19 mouse cellular contexts compared by ENCODE assay signal in the genomic region with DNA sequence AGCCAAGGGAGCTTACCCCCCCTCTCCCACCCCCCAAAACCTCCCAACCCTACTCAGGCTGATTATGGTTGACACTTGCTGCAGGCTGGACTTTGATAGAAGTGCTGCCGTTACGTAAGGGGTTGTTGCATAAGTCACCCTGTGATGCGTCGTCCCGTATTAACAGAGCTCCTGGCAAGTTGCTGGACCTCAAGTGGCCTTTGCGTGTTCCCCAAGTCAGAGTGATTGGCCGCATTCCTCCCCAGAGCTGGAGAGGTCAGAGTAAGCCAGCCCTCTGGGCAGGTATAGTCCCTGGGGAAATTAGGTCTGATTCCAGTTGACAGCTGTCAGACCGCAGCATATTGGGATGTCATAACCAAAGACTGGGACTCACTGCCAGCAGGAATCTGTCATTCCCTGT. TPM values are rescaled to one million over a fixed set of nuclear protein-coding genes. Genes with fewer than 3 reads are reported as not detected.
A peak's percentile ranks its signal among the peaks of the same experiment; 100 is the strongest.
DNase-seq lines count a peak whose midpoint lies in the region; ATAC-seq and TF ChIP-seq lines count a peak whose summit lies in the region.
"Had no signal": no experiment of that assay in that cellular context is flagged by ENCODE, and none has a peak within 500 bp of the region (broad histone marks: within the 10 kb centered on the region; RNA-seq: fewer than 3 reads in every experiment).

No protein-coding gene starts in this region.

- peak; percentile 87 for TF ChIP-seq EP300 in heart, adult 2 months (IDR thresholded peaks at IDR 0.05; ENCODE audit: insufficient read depth, low read depth, low read length)

- 66% methylated on average over 8 of the region's 8 CpGs for WGBS in heart, adult 2 months
- 79% methylated on average over 8 of the region's 8 CpGs for WGBS in heart, embryonic 12.5 days
- 92% methylated on average over 8 of the region's 8 CpGs for WGBS in midbrain, embryonic 10.5 days
- 67% methylated on average over 8 of the region's 8 CpGs for WGBS in midbrain, postnatal 0 days
- 67% methylated on average over 8 of the region's 8 CpGs for WGBS in liver, embryonic 16.5 days (ENCODE audit: insufficient replicate concordance)
- WGBS in forebrain, embryonic 10.5 days = 90% methylated on average over 8 of the region's 8 CpGs
- 62% methylated on average over 8 of the region's 8 CpGs for WGBS in intestine, postnatal 0 days

- H3K4me3 ChIP-seq in heart, adult 2 months = no peak overlapping the region
- no peak overlapping the region for H3K4me3 ChIP-seq in heart, embryonic 12.5 days
- no peak overlapping the region for H3K4me3 ChIP-seq in midbrain, embryonic 10.5 days
- no peak overlapping the region for H3K4me3 ChIP-seq in midbrain, postnatal 0 days (ENCODE audit: low read depth, low read length)
- no peak overlapping the region for H3K4me3 ChIP-seq in liver, embryonic 16.5 days (ENCODE audit: low read depth, low read length)
- H3K4me3 ChIP-seq in forebrain, embryonic 10.5 days = no peak overlapping the region
- H3K4me3 ChIP-seq in intestine, postnatal 0 days (ENCODE audit: low read depth, low read length) = no peak overlapping the region
- H3K4me3 ChIP-seq: left cerebral cortex, adult 2 months; limb, embryonic 13.5 days had no signal

- no peaks in the 10 kb centered on the region for H3K79me2 ChIP-seq in heart, adult 2 months (replicated peaks; ENCODE audit: control insufficient read depth, insufficient read depth, low read length)

- intact Hi-C loops in heart, adult 2 months (cut with DNase I) = no loop called here

- 0 out of 2 replicates have a peak, but pooled peaks cover 8% of the 10 kb centered on the region for H3K9me3 ChIP-seq in heart, embryonic 12.5 days (replicated peaks)
- peaks cover 10% of the 10 kb centered on the region for H3K9me3 ChIP-seq in midbrain, embryonic 10.5 days (replicated peaks)
- no peaks in the 10 kb centered on the region for H3K9me3 ChIP-seq in midbrain, postnatal 0 days (ENCODE audit: low read length)
- H3K9me3 ChIP-seq in liver, embryonic 16.5 days (replicated peaks; ENCODE audit: control insufficient read depth, low read length) = no peaks in the 10 kb centered on the region
- H3K9me3 ChIP-seq in forebrain, embryonic 10.5 days = peaks cover 7% of the 10 kb centered on the region
- no peaks in the 10 kb centered on the region for H3K9me3 ChIP-seq in intestine, postnatal 0 days (ENCODE audit: control insufficient read depth)
- H3K9me3 ChIP-seq: limb, embryonic 13.5 days had no signal

- H3K4me2 ChIP-seq in heart, embryonic 12.5 days = no peak overlapping the region
- H3K4me2 ChIP-seq in midbrain, postnatal 0 days (ENCODE audit: low read depth, low read length, poor library complexity, severe bottlenecking) = no peak overlapping the region
- H3K4me2 ChIP-seq in liver, embryonic 16.5 days (ENCODE audit: low read depth, low read length) = no peak overlapping the region
- H3K4me2 ChIP-seq in intestine, postnatal 0 days (replicated peaks; ENCODE audit: low read depth) = no peak overlapping the region
- H3K4me2 ChIP-seq: limb, embryonic 13.5 days; midbrain, embryonic 11.5 days had no signal

- H3K27me3 ChIP-seq in heart, adult 2 months (ENCODE audit: control insufficient read depth, insufficient read depth, low read length) = no peaks in the 10 kb centered on the region
- H3K27me3 ChIP-seq in heart, embryonic 12.5 days (replicated peaks) = peaks cover 46% of the 10 kb centered on the region
- peaks cover 50% of the 10 kb centered on the region for H3K27me3 ChIP-seq in midbrain, embryonic 10.5 days (ENCODE audit: low read depth, poor library complexity, severe bottlenecking)
- H3K27me3 ChIP-seq in midbrain, postnatal 0 days (ENCODE audit: insufficient read depth, low read length) = peaks cover 4% of the 10 kb centered on the region; the same call in 1 of the 2 replicates
- peaks cover 2% of the 10 kb centered on the region; the same call in 1 of the 2 replicates for H3K27me3 ChIP-seq in liver, embryonic 16.5 days (ENCODE audit: control insufficient read depth, insufficient read depth, low read depth, low read length)
- H3K27me3 ChIP-seq in forebrain, embryonic 10.5 days (ENCODE audit: poor library complexity, severe bottlenecking) = peaks cover 57% of the 10 kb centered on the region
- peaks cover 4% of the 10 kb centered on the region; the same call in 1 of the 2 replicates for H3K27me3 ChIP-seq in intestine, postnatal 0 days (replicated peaks; ENCODE audit: control insufficient read depth, insufficient read depth, low read length)

- TF ChIP-seq CTCF in heart, adult 2 months (IDR thresholded peaks at IDR 0.05) = no peak
- no peak for TF ChIP-seq CTCF in midbrain, postnatal 0 days (IDR thresholded peaks at IDR 0.05)
- no peak for TF ChIP-seq CTCF in intestine, postnatal 0 days (IDR thresholded peaks at IDR 0.05; ENCODE audit: low read depth)

- peak; percentile 47 to 73 for DNase-seq in heart, adult 2 months
- no peak for DNase-seq in midbrain, embryonic 10.5 days (ENCODE audit: low spot score)
- no peak for DNase-seq in midbrain, postnatal 0 days (ENCODE audit: low spot score)
- no peak for DNase-seq in forebrain, embryonic 10.5 days (ENCODE audit: extremely low spot score, low spot score)
- DNase-seq: cerebellum, adult 8-10 months; forebrain, postnatal 0 days; gastrocnemius, postnatal 25 days; thymus, postnatal 14 days had no signal

- TF ChIP-seq POLR2A in heart, adult 2 months (IDR thresholded peaks at IDR 0.05; ENCODE audit: insufficient read depth, low read depth, low read length) = no peak

- H3K36me3 ChIP-seq in heart, adult 2 months (ENCODE audit: control insufficient read depth, insufficient read depth, low read length) = no peaks in the 10 kb centered on the region
- H3K36me3 ChIP-seq in heart, embryonic 12.5 days = no peaks in the 10 kb centered on the region
- H3K36me3 ChIP-seq in midbrain, embryonic 10.5 days = peaks cover 17% of the 10 kb centered on the region
- H3K36me3 ChIP-seq in midbrain, postnatal 0 days (ENCODE audit: insufficient read depth, low read length) = no peaks in the 10 kb centered on the region
- H3K36me3 ChIP-seq in liver, embryonic 16.5 days (ENCODE audit: control insufficient read depth, insufficient read depth) = no peaks in the 10 kb centered on the region
- peaks cover 5% of the 10 kb centered on the region; the same call in 1 of the 2 replicates for H3K36me3 ChIP-seq in forebrain, embryonic 10.5 days (replicated peaks)
- H3K36me3 ChIP-seq in intestine, postnatal 0 days (ENCODE audit: control insufficient read depth, insufficient read depth) = no peaks in the 10 kb centered on the region
- H3K36me3 ChIP-seq: G1E; limb, embryonic 13.5 days had no signal

- 0 out of 2 replicates have a peak, but pooled peaks cover 2% of the 10 kb centered on the region for H3K4me1 ChIP-seq in heart, adult 2 months (ENCODE audit: control insufficient read depth, insufficient read depth, low read length)
- H3K4me1 ChIP-seq in heart, embryonic 12.5 days (replicated peaks) = peaks cover 19% of the 10 kb centered on the region
- H3K4me1 ChIP-seq in midbrain, embryonic 10.5 days = peaks cover 63% of the 10 kb centered on the region
- H3K4me1 ChIP-seq in midbrain, postnatal 0 days (ENCODE audit: insufficient read depth, low read length) = peaks cover 11% of the 10 kb centered on the region; the same call in 1 of the 2 replicates
- H3K4me1 ChIP-seq in liver, embryonic 16.5 days (ENCODE audit: control insufficient read depth, low read depth, low read length) = no peaks in the 10 kb centered on the region; the same call in 1 of the 2 replicates
- peaks cover 61% of the 10 kb centered on the region for H3K4me1 ChIP-seq in forebrain, embryonic 10.5 days
- no peaks in the 10 kb centered on the region for H3K4me1 ChIP-seq in intestine, postnatal 0 days (replicated peaks; ENCODE audit: control insufficient read depth, insufficient read depth, low read length)

- no peak overlapping the region for H3K9ac ChIP-seq in heart, adult 2 months (ENCODE audit: low read depth, low read length)
- H3K9ac ChIP-seq in heart, embryonic 12.5 days = no peak overlapping the region
- no peak overlapping the region for H3K9ac ChIP-seq in midbrain, postnatal 0 days (replicated peaks; ENCODE audit: low read length, poor library complexity, severe bottlenecking)
- H3K9ac ChIP-seq in liver, embryonic 16.5 days (ENCODE audit: low read depth, low read length) = no peak overlapping the region
- H3K9ac ChIP-seq in intestine, postnatal 0 days (ENCODE audit: low read depth, low read length) = no peak overlapping the region
- H3K9ac ChIP-seq: forebrain, postnatal 0 days; limb, embryonic 13.5 days had no signal

- ATAC-seq in heart, embryonic 12.5 days (ENCODE audit: insufficient number of reproducible peaks, low FRiP score) = no peak
- ATAC-seq in midbrain, postnatal 0 days (ENCODE audit: low FRiP score) = no peak
- ATAC-seq in liver, embryonic 16.5 days (ENCODE audit: low read depth) = peak; percentile 65
- 0 out of 2 replicates have a peak, but pooled peaks have one; percentile 45 for ATAC-seq in megakaryocyte progenitor cell, adult 5-6 weeks (replicated peaks; ENCODE audit: poor library complexity)
- no peak for ATAC-seq in intestine, postnatal 0 days
- ATAC-seq: forebrain, postnatal 0 days had no signal

- H3K27ac ChIP-seq in heart, adult 2 months = no peak overlapping the region
- H3K27ac ChIP-seq in heart, embryonic 12.5 days (ENCODE audit: poor library complexity, severe bottlenecking) = no peak overlapping the region
- H3K27ac ChIP-seq in midbrain, embryonic 10.5 days (replicated peaks) = peak overlapping the region; percentile 93
- H3K27ac ChIP-seq in midbrain, postnatal 0 days (ENCODE audit: low read depth, low read length) = no peak overlapping the region
- H3K27ac ChIP-seq in liver, embryonic 16.5 days (ENCODE audit: low read length) = no peak overlapping the region
- H3K27ac ChIP-seq in forebrain, embryonic 10.5 days = no peak overlapping the region
- H3K27ac ChIP-seq in intestine, postnatal 0 days (ENCODE audit: low read depth, low read length) = no peak overlapping the region
- H3K27ac ChIP-seq: kidney, postnatal 0 days; left cerebral cortex, adult 2 months; limb, embryonic 13.5 days had no signal

RNA-seq across cellular contexts. Expression of gene Fam181a, which starts 1.1 kb away (rescaled TPM):
- not detected for total RNA-seq in heart, adult 2 months (2021)
- not detected in 2 replicates for polyA plus RNA-seq in heart, adult 2 months (2012; rRNA removed)
- 0.20 TPM in 1 of 2 replicates, not detected in the other for polyA plus RNA-seq in heart, embryonic 12.5 days (2016; fragmentation: Nextera tagmentation; extraction: Ambion mirVana)
- polyA plus RNA-seq in midbrain, embryonic 10.5 days (2016; fragmentation: Nextera tagmentation; extraction: Ambion mirVana) = 52.7 and 54.9 TPM in 2 replicates
- total RNA-seq in midbrain, postnatal 0 days (2014; rRNA removed) = 11.2 and 14.9 TPM in 2 replicates
- 8.9 and 11.2 TPM in 2 replicates for polyA plus RNA-seq in midbrain, postnatal 0 days (2015; fragmentation: Nextera tagmentation; extraction: Ambion mirVana)
- not detected in 2 replicates for polyA plus RNA-seq in liver, embryonic 16.5 days (2015; fragmentation: Nextera tagmentation; extraction: Ambion mirVana)
- total RNA-seq in megakaryocyte progenitor cell, adult 5-6 weeks (2015) = not detected in 2 replicates
- total RNA-seq in megakaryocyte progenitor cell, adult 5-6 weeks (2017) = not detected in 2 replicates
- polyA plus RNA-seq in forebrain, embryonic 10.5 days (2016; fragmentation: Nextera tagmentation; extraction: Ambion mirVana) = 24.0 and 27.7 TPM in 2 replicates
- not detected in 2 replicates for polyA plus RNA-seq in intestine, postnatal 0 days (2015; fragmentation: Nextera tagmentation; extraction: Ambion mirVana)
- total RNA-seq: gastrocnemius, postnatal 25 days; hematopoietic stem cell, adult 5-6 weeks had no signal
- polyA plus RNA-seq: C2C12; G1E; kidney, postnatal 0 days had no signal

RNA-seq across cellular contexts. Expression of gene Asb2, which starts 43.9 kb away (rescaled TPM):
- total RNA-seq in heart, adult 2 months (2021) = 100 to 1,000 TPM; 419 to 533 TPM
- 505 and 541 TPM in 2 replicates for polyA plus RNA-seq in heart, adult 2 months (2012; rRNA removed)
- polyA plus RNA-seq in heart, embryonic 12.5 days (2016; fragmentation: Nextera tagmentation; extraction: Ambion mirVana) = 218 TPM in 2 replicates
- 0.53 and 0.83 TPM in 2 replicates for polyA plus RNA-seq in midbrain, embryonic 10.5 days (2016; fragmentation: Nextera tagmentation; extraction: Ambion mirVana)
- 0.93 and 4.4 TPM in 2 replicates for total RNA-seq in midbrain, postnatal 0 days (2014; rRNA removed)
- polyA plus RNA-seq in midbrain, postnatal 0 days (2015; fragmentation: Nextera tagmentation; extraction: Ambion mirVana) = 1.5 and 1.9 TPM in 2 replicates
- polyA plus RNA-seq in liver, embryonic 16.5 days (2015; fragmentation: Nextera tagmentation; extraction: Ambion mirVana) = 3.8 and 4.5 TPM in 2 replicates
- total RNA-seq in megakaryocyte progenitor cell, adult 5-6 weeks (2015) = 0.10 TPM in 1 of 2 replicates, not detected in the other
- total RNA-seq in megakaryocyte progenitor cell, adult 5-6 weeks (2017) = not detected in 2 replicates
- 0.43 and 0.57 TPM in 2 replicates for polyA plus RNA-seq in forebrain, embryonic 10.5 days (2016; fragmentation: Nextera tagmentation; extraction: Ambion mirVana)
- 15.1 and 18.5 TPM in 2 replicates for polyA plus RNA-seq in intestine, postnatal 0 days (2015; fragmentation: Nextera tagmentation; extraction: Ambion mirVana)
- total RNA-seq: hematopoietic stem cell, adult 5-6 weeks had no signal
- polyA plus RNA-seq: G1E had no signal

Comparison
In these comparisons a context has a peak if more than half of its experiments do, and no peak if none do; other contexts are left out.
1. DNase-seq: peak in heart, adult 2 months (2 of 2); none in midbrain, embryonic 10.5 days (single experiment), midbrain, postnatal 0 days (single experiment) and forebrain, embryonic 10.5 days (single experiment).
2. ATAC-seq: peak in liver, embryonic 16.5 days (single experiment) and megakaryocyte progenitor cell, adult 5-6 weeks (single experiment); none in heart, embryonic 12.5 days (single experiment), midbrain, postnatal 0 days (single experiment) and intestine, postnatal 0 days (single experiment).
3. RNA of gene Asb2, which starts 43.9 kb away (polyA plus RNA-seq): 505 to 541 TPM in heart, adult 2 months and 218 TPM in heart, embryonic 12.5 days; 15.1 to 18.5 TPM in intestine, postnatal 0 days, 3.8 to 4.5 TPM in liver, embryonic 16.5 days, 1.5 to 1.9 TPM in midbrain, postnatal 0 days, 0.43 to 0.57 TPM in forebrain, embryonic 10.5 days and 0.53 to 0.83 TPM in midbrain, embryonic 10.5 days; every median in the first group is over 10 times any median in the second.